Mouse (Mus musculus) liver (tissue): Measurements from ENCODE around the gene H2-Ob.

Experiments used
- DNase-seq: peaks from one replicate; pipeline ENCODE4 v3.0.0-alpha.2; 2020; ENCODE audit warnings: mixed read lengths

H2-Ob gene

GRCm38 (mm10) chr17:34247047-34247446 is 8.3 kb downstream of the H2-Ob start:
- DNase-seq, result no peak

DNA sequence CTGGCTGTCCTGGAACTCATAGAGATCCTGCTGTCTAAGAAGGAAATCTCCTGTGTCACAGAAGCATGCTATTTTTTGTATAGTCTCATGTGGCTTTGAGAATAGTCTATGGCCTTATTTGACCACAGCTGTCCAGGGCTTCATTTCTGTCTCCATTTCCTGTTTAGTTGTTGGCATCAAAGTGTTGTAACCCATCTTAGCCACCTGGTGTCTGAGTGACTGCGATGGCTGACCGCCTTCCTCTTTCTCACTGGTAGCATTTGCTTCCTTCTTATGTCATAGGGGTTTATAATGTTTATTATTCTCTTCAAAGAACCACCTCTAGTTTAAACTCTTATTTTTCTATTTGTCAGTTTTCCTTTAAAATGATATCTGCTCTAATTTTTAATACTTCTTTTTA is 10.1 kb downstream of the H2-Ob start:
- no peak for DNase-seq

DNA sequence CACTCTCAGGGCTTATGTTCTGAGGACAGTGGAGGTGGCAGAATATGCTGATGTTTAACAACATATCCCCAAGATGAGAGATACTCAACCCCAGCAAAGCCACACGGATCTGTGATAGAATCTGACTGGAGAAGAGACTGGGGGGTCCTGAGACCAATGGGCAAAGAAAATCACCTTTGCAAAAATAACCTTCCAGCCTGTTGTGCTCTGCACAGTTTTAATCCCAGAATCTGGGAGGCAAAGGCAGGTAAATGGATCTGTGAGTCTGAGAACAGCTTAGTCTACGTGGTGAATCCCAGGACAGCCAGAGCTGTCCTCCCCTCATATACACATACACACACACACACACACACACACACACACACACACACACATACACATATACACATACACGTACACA is 10.7 kb downstream of the H2-Ob start:
- DNase-seq, result no peak

- peak; percentile 26 for DNase-seq
Observed at GRCm38 (mm10) chr17:34249878-34250277, 11.2 kb downstream of the H2-Ob start.

- no peak for DNase-seq
Observed at GRCm38 (mm10) chr17:34251666-34252065, 13.0 kb downstream of the H2-Ob start.

- DNase-seq, result no peak
Observed at GRCm38 (mm10) chr17:34256501-34256900, 17.8 kb downstream of the H2-Ob start.

DNA sequence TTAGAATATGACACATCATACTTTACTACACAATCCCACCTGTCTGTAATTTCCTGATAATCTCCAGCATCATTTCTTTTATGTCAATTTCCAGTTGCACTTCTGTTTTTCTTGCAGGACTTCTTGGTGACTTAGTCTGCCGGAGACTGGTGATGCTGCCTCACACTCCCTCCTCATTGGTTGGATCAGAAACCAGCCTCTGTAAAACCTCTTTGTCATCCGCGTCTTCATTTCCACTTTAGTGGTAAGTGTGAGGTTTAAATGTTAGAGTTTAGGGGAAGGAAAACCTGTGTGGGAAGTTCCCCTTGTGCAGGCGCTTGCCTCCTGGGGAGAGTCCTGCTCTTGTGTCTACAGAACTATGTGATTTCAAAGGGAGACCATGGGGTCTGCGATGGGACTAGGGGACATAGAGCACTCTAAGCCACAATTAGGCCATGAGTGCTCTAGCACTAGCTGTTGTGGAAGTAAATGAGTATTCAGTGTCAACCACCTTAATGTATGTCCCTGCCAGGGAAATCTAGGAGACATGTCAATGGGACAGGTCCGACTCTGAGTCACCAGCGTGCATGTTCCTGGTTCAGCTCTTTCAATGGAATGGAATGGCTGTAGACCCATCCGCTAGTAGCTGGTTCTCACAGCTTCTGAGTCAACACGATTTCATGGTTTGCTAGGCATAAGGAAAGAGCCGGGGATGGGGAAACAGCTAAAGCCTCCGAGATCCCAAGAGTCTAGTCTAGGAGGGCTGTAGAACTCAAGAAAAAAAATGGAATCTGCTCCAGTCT is 19.1 kb downstream of the H2-Ob start, which contains the start of gene H2-Ab1:
TSS of gene H2-Ab1 (plus strand) at position 96 of the 782 bp plus-strand sequence.
- DNase-seq, result peak; percentile 35

DNA sequence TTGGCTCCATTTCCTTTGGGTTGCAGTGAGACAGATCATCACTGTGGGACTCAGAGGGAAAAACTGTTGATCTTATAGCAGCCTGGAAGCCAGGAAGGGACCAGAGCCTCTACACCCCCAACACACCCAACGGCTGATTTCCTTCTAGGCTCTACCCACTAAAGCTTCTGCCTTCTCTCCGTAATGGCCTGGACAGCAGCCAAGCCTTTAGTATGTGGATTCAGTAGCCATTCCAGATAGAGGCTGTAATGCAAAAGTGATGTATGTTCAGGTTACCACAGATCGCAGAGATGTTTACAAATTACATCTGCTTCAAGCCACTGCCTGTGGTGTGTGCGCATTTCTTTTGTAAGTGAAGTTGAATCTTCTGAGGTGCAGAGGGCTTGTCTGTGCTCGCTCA is 21.8 kb downstream of the H2-Ob start:
- DNase-seq, result no peak

- DNase-seq, result no peak
Observed at GRCm38 (mm10) chr17:34261502-34261901, 22.8 kb downstream of the H2-Ob start.

DNA sequence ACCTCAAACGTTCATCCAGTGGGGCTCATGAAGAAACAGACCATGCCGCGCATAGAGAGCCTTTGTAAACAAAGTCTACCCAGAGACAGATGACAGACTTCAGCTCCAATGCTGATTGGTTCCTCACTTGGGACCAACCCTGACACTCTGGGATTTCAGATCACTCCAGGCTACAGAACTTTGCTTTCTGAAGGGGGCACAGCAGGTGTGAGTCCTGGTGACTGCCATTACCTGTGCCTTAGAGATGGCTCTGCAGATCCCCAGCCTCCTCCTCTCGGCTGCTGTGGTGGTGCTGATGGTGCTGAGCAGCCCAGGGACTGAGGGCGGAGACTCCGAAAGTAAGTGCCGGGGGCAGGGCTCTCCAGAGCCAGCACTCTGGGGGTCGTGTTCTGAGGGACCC is 24.4 kb downstream of the H2-Ob start:
- DNase-seq, result peak; percentile 47

GRCm38 (mm10) chr17:34263811-34264371 is 25.2 kb downstream of the H2-Ob start:
- peak; percentile 49 for DNase-seq

DNA sequence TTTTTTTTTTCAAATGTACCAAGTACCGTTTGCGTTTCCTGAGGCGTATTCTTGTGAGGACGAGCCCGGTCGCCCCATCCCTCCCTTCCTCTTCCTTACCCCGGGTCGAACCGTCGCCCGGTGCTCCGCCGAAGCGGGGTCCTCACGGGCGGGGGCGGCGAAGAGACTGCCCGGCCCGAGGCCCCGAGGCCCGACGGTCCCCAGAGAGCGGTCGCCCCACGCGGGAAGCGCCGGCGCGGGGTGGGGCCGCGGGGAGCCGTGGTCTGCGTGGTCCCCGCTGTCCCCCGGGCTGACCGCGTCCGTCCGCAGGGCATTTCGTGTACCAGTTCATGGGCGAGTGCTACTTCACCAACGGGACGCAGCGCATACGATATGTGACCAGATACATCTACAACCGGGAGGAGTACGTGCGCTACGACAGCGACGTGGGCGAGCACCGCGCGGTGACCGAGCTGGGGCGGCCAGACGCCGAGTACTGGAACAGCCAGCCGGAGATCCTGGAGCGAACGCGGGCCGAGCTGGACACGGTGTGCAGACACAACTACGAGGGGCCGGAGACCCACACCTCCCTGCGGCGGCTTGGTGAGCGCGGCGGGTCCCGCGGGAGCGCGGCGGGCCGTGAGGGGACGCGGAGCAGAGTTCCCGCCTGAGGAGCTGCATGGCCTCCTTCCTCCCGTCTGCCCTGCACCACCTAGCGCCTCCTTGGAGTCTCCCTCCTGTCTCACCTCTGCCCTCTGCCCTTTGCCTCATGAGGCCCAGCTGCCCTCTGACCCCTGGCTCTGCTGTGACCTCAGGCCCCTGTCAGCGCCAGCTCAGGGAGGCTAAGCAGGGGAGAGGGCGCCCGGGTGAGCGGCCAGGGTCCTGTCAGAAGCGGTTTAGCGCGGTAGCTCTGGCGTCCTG is 26.0 kb downstream of the H2-Ob start:
- peak; percentile 28 for DNase-seq

GRCm38 (mm10) chr17:34268262-34268661 is 29.6 kb downstream of the H2-Ob start:
- DNase-seq, result no peak

DNA sequence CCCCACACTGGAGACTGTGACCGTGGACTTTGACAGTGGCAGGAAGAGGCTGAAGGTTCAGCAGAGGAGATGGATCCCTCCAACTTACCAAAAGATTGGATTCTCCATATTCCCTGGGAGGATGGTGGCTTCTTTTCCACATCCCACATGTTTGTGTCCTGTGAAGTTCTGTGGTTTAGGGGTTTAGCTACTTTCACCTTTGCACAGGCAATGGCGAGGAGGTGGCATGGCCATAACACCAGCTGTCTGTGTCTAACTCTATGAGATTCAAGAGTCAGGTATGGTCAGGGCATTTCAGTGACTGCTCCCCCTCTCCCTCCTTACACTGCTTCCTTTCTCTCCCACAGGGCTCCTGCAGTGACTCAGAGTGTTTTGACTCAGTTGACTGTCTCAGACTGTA is 30.0 kb downstream of the H2-Ob start:
- DNase-seq, result no peak

DNA sequence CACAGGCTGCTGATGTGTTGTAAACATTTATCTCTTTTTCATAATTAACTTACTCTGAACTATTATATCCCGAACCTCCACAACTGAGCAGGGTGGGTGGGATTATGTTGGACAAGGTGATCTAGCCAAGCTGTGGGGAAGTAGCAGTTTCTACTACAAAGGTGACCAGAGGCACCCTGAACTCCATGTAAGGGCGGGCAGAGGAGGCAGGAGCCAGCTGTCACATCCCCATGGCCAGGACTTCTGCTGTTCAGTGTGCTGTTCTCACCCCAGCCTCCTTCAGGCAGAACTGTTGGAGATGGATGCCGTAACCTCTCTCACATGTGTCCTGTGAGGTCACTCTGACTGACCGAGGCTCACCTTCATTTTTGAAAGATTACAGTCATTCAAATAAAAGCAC is 31.1 kb downstream of the H2-Ob start:
- no peak for DNase-seq

- DNase-seq, result no peak
Observed at GRCm38 (mm10) chr17:34270230-34270629, 31.5 kb downstream of the H2-Ob start.

DNA sequence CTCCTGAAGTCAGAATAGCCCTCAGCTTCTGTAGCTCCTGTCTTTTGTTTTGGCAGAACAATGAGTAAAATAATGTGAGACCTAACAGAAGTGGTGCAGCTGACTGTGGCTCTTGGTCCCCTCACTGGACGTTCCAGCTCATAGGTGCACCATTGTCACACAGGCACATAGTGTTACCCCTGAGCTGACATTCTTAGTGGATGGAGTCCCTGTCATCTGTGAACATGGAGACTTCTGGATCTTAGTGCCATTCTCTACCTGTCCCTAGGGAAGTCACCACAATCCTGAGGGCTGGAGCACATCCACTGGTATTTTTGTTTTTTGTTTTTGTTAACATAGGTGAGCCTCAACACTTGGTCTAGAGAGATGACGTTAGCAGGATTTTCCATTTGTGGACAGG is 32.2 kb downstream of the H2-Ob start:
- DNase-seq, result no peak

DNA sequence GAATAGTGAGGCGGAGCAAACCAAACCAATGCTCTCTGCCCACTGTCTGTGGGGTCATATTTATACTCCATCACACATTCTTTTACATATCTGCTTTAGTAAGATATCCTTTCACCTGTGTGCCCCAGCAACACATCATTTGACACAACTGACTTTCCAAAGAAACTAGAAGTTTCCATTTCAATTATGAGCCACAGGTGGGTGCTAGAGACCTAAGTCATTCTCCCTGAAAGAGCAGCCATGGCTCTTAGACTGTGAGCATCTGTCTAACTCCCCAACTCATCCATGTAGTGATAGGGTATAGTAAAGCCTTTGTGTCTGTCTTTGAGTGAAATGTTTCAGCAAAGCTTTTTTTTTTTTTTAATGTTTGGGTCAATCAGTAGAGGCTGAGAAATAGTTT is 33.4 kb downstream of the H2-Ob start:
- DNase-seq, result no peak

DNA sequence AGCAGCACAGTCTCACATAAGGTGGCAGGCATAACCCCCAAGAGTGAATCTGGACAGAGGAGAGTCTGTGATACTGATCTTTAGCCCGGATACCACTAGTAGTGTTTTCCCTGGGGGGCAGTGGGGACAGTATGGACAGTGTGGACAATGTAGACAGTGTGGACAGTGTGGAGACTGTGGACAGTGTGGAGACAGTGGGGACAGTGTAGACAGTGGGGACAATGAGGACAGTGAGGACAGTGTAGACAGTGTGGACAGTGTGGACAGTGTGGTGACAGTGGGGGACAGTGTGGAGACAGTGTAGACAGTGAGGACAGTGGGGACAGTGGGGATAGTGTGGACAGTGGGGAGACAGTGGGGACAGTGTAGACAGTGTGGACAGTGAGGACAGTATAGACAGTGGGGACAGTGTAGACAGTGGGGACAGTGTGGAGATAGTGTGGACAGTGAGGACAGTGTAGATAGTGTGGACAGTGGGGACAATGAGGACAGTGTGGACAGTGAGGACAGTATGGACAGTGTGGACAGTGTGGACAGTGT is 41.9 kb downstream of the H2-Ob start:
- no peak for DNase-seq

DNA sequence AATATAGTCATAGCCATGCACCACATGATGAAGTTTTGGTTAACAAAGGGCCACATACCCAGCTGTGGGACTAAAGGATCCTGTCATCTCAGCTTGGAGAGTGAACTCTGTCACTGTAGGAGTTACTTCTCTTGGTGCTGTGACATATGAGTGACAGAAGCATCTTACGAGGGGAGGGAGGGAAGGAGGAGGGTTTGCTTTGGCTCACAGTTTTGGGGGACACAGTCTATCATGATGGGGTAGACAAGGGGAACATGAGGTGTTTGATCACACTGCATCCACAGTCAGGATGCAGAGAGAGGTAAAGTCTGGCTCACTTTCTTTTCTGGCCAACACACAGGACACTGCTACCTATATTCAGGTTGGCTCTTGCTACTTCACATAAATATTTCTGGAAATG is 43.1 kb downstream of the H2-Ob start:
- no peak for DNase-seq

GRCm38 (mm10) chr17:34285371-34285770 is 46.7 kb downstream of the H2-Ob start:
- no peak for DNase-seq

- DNase-seq, result peak; percentile 27
Observed at GRCm38 (mm10) chr17:34285848-34286247, 47.1 kb downstream of the H2-Ob start.

DNA sequence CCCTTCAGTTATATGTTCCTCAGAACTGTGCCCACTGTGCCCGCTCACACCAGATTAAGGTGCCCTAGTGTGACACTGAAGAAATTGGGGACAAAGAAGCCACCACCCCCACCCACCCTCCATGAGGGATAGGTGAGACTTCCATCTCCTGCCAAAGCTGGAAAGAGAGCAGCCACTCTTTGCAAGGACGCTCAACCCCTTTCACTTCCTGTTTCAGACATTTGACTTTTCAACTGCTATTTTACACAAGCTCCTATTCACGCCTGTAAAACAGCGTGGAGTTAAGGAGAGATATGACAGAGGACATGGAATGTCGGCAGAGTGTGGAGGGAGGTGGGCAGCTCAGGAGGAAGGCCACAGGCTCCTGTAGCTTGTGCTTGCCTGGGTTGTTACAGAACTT is 47.8 kb downstream of the H2-Ob start:
- no peak for DNase-seq
